Mouse (Mus musculus) left cerebral cortex, adult 8-10 months (tissue): ENCODE measurements around the gene Igfbp2. TPM values are rescaled to one million over a fixed set of nuclear protein-coding genes. Genes with fewer than 3 reads are reported as not detected.

Source experiments
- DNase-seq, 2 experiments: peaks; one replicate each; pipeline ENCODE4 v3.0.0; 2022; ENCODE audit warnings: low spot score in 2 of 2
- total RNA-seq, 4 experiments: library from RNA; stranded (reverse); gene quantifications; 2 replicates each; pipeline ENCODE4 v1.2.4; 2022

Igfbp2 gene
- total RNA-seq: 10 to 100 TPM; 49.5 to 63.9 (median 56.1) TPM

- peak in 1 of 2 experiments; percentile 9 for DNase-seq
Observed at GRCm38 (mm10) chr1:72823751-72824706, at the start of gene Igfbp2. TSS of gene Igfbp2 (plus strand) at chr1:72824503.

GRCm38 (mm10) chr1:72778789-72779188 is 45.5 kb upstream of the Igfbp2 start:
- no peak for DNase-seq

DNA sequence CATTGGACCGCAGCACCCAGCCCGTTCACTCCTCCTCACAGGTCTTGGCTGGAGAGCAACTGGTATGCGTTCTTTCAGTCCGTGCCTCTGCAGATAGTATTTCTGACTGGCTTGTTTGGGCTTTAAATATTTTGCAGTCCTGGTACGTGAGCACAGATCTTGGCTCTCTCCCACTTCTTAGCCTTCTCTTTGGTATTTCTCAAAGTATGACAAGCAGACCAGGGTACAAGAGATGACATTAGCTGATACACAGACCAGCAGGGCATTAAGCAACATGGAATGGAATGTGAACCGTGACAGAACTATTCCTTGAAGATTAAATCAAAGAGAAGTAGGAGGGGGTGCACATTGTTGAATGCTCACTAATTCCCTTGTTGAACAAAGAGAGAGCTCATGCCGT is 43.6 kb upstream of the Igfbp2 start:
- no peak for DNase-seq

DNA sequence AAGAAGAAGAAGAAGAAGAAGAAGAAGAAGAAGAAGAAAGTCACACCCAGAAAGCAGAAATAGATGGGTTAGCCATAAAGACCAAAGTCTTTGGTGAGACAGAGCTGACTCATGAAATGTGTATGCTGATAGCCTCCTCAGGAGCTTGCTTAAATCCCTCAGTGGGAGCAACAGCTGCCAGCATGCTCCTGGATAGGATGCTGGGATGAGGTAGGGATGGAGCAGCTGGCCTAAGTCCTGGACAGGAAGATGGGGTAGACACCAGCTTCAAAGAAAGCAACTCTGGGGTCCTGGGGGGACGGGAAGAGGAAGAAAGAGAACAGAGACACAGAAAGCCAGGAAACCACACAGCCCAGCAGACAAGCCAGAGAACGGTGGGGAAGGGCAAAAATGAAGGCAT is 41.0 kb upstream of the Igfbp2 start:
- DNase-seq: no peak

- no peak for DNase-seq
Observed at GRCm38 (mm10) chr1:72784018-72784417, 40.3 kb upstream of the Igfbp2 start.

DNA sequence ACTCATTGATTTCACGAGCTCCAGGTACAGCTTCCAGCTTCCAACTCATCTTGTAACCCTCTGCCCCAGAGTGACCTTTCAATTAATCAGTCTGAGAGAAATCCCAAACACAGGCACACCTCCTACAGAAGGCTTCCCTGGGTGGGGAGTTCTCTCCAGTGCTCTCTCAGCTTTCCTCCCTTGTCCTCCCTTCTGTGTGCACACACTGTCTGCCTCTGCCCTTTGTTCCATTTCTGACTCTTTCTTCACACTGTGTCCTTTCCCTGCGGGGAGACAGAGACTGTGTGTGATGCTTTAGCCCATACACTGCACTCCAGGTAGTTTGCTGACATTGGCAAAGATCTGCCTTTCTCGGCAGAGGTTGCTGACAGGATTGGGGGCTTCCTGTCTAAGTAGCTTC is 33.6 kb upstream of the Igfbp2 start:
- no peak for DNase-seq

DNA sequence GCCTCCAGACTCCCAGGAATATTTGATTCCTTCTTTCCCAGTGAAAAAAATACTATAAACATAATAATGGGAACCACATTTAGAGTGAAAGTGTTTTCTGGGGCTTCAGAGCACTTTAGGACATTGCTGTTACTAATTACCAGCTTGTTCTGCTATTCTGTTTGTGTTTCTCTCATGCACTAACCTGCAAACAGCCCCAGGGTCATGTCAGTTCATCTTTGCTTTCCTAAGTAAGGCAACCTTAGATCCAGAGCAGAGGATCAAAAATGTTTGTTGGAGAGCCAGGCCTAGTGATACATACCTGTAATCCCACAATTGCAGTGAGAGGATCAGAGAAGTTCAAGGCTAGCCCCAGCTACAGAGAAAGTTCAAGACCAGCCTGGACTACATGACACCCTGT is 32.6 kb upstream of the Igfbp2 start:
- DNase-seq: no peak

- no peak for DNase-seq
Observed at GRCm38 (mm10) chr1:72792262-72792661, 32.0 kb upstream of the Igfbp2 start.

DNA sequence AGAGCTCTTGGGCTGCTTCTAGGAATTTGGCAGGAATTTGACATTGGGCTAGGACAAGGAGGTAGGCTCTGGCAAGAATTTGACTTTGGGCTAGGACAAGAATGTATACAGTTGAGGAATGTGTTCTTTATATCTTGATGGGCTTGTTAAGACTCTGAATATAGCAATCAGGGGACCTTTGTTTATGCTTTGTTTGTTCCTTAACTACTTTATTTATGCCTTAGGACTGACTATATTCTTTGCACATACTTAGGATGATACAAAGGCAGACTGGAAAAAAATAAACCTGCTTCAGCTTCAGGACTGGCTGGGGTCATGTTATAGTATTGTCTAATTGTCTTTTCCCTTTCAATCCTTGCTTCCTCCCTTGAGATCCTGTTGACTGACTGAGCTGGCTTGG is 31.1 kb upstream of the Igfbp2 start:
- DNase-seq: no peak

DNA sequence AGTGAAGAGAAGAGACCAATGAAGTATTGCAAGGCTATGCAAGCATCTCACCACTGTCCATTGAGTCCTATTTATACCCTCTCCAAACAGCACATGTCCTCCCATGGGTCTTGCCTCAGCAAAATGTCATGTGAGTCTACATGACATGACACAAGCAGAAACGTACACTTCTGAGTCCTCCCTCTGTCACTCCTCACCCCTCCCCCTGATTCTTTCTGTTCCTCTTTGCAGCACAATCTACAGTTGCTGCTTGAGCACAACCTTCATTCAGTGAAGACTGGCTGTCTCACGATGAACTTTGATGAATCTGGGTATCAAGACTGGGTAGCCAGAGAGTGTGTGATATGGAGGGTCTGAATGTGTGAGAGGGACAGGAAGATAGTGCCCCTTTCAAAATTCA is 28.2 kb upstream of the Igfbp2 start:
- DNase-seq: no peak

- no peak for DNase-seq
Observed at GRCm38 (mm10) chr1:72797102-72797665, 27.1 kb upstream of the Igfbp2 start.

DNA sequence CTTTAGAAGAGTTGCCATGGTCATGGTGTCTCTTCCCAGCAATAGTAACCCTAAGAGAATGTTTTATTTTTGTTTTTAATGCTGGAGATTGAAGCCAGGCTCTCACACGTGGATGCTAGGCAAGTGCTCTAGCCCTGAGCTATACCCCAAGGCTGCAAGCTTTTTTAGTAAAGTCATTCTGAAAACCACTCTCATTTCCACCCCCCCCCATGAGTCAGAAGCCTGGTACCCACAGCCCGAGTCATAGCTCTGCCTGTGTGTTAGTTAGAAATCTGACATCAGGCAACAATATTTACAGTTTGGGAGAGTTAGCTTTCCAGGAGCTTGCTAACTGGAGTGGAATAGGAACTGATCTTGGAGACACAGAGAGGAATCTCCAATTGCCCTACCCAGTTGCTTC is 25.9 kb upstream of the Igfbp2 start:
- DNase-seq: no peak

DNA sequence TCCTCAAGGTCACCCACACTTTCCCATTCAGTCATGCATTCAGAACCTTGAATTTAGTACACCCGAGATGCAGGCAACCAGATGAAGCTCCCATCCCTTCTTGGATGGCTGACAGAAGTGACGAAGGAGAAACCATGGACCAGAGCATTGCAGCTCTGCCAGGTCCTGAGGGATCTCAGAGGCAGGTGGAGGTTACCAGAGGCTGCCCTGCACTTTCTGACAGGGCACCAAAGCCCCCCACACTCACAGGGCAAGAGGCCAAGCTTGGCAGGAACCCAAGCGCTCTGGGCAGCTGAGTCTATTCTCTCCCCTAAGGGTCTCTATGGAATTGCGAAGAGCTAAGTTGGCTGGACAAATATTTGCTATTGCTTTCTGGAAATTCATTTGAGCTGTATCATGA is 20.3 kb upstream of the Igfbp2 start:
- no peak for DNase-seq

- no peak for DNase-seq
Observed at GRCm38 (mm10) chr1:72805037-72805436, 19.3 kb upstream of the Igfbp2 start.

- no peak for DNase-seq
Observed at GRCm38 (mm10) chr1:72805476-72806043, 18.7 kb upstream of the Igfbp2 start.

- DNase-seq: no peak
Observed at GRCm38 (mm10) chr1:72806044-72806584, 18.2 kb upstream of the Igfbp2 start.

DNA sequence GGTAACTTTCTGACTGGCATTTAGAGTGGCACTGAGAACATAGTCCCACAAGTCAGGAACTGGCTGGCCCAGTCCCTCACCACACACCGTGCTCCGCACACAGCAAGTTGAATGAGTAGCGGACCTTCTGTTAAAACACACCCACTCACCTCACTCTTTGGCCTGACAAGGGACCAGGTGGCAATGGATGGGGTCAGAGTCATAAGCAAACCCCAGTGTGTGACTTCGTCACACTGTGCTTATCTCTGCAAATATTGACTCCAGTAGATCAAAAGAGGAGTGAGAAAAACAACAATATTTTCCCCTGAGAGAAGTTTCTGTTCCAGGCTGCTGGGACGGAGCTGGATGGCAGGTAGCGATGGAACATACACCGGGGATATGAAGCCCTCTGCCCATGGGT is 15.0 kb upstream of the Igfbp2 start:
- DNase-seq: no peak

GRCm38 (mm10) chr1:72809951-72810675 is 14.2 kb upstream of the Igfbp2 start:
- DNase-seq: peak; percentile 13 to 50

- no peak for DNase-seq
Observed at GRCm38 (mm10) chr1:72811061-72811460, 13.2 kb upstream of the Igfbp2 start.

- DNase-seq: no peak
Observed at GRCm38 (mm10) chr1:72813089-72813638, 11.1 kb upstream of the Igfbp2 start.
